Mouse (Mus musculus) forebrain, embryonic 16.5 days (tissue): ENCODE measurements around the gene Cnot9. TPM values are rescaled to one million over a fixed set of nuclear protein-coding genes. Genes with fewer than 3 reads are reported as not detected.

ENCODE experiments used
- ATAC-seq: fragments of 200-750 bp; cut with Nextera tagmentation; 2 replicates; pipeline ENCODE4 v1.8.0; 2017; ENCODE audit warnings: mild to moderate bottlenecking, moderate library complexity
- H3K27ac ChIP-seq: fragments of 300-500 bp; sonication (generic); 2 replicates; pipeline ENCODE4 v1.5.1; 2014; ENCODE audit warnings: low read length, control low read depth
- H3K27me3 ChIP-seq: fragments of 300-500 bp; sonication (generic); replicated peaks from 2 replicates; pipeline ENCODE4 v1.6.1; 2014; ENCODE audit warnings: low read length; ENCODE audit not compliant: control insufficient read depth, insufficient read depth
- H3K36me3 ChIP-seq: fragments of 300-500 bp; sonication (generic); 2 replicates; pipeline ENCODE4 v1.6.1; 2014; ENCODE audit not compliant: control insufficient read depth, insufficient read depth
- H3K4me1 ChIP-seq: fragments of 300-500 bp; sonication (generic); replicated peaks from 2 replicates; pipeline ENCODE4 v1.6.1; 2014; ENCODE audit warnings: low read length; ENCODE audit not compliant: control insufficient read depth, insufficient read depth
- H3K4me2 ChIP-seq: fragments of 300-500 bp; sonication (generic); 2 replicates; pipeline ENCODE4 v1.6.1; 2014; ENCODE audit warnings: mild to moderate bottlenecking, low read length, control low read depth
- H3K4me3 ChIP-seq: fragments of 300-500 bp; sonication (generic); replicated peaks from 2 replicates; pipeline ENCODE4 v1.5.1; 2014; ENCODE audit warnings: mild to moderate bottlenecking, low read length, control low read depth
- H3K9ac ChIP-seq: fragments of 300-500 bp; sonication (generic); replicated peaks from 2 replicates; pipeline ENCODE4 v1.6.1; 2014; ENCODE audit warnings: low read depth, low read length, control low read depth
- H3K9me3 ChIP-seq: fragments of 300-500 bp; sonication (generic); 2 replicates; pipeline ENCODE4 v1.6.1; 2016; ENCODE audit warnings: low read length; ENCODE audit not compliant: control insufficient read depth
- WGBS: fragments of 180-500 bp; shearing (Covaris S2); extraction: QIAGEN DNeasy Blood & Tissue Kit; methylation state at CpG from one replicate; pipeline ENCODE4 v1.1.7; 2014; 5-methylcytosine and 5-hydroxymethylcytosine counted together
- polyA plus RNA-seq: library from polyadenylated mRNA; unstranded; fragments of >200 nt; fragmentation: Nextera tagmentation; extraction: Ambion mirVana; gene quantifications from 2 replicates; pipeline ENCODE4 v1.2.1, GENCODE M21; 2015

The Cnot9 gene
- polyA plus RNA-seq, 1 experiment from 2014 or later, result 54.6 TPM

DNA sequence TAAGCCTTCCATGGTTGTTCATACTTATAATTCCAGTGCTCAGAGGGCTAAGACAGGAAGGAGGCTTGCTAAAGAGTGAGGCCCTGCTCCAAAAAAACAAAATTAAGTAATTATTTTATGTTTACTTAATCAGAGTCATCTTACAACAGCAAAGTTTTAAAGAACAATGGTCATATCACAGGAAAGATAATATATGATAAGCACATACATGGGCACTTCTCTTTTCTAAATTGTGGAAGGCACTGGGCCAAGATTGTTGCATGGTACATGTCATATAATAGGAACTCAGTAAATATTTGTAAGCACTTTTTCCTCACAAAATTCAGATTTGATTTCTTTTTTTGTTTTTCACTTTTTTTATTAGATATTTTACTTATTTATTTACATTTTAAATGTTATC lies 14.0 kb downstream of the Cnot9 start:
- Histone ChIP-seq H3K27me3 (no peaks in the 10 kb centered on the region), H3K4me1 (no peaks in the 10 kb centered on the region), H3K4me2 (no peak overlapping the region), H3K36me3 (peaks cover 17% of the 10 kb centered on the region), H3K9ac (no peak overlapping the region), H3K4me3 (no peak overlapping the region), H3K27ac (no peak overlapping the region), H3K9me3 (no peaks in the 10 kb centered on the region)
- no peak for ATAC-seq

DNA sequence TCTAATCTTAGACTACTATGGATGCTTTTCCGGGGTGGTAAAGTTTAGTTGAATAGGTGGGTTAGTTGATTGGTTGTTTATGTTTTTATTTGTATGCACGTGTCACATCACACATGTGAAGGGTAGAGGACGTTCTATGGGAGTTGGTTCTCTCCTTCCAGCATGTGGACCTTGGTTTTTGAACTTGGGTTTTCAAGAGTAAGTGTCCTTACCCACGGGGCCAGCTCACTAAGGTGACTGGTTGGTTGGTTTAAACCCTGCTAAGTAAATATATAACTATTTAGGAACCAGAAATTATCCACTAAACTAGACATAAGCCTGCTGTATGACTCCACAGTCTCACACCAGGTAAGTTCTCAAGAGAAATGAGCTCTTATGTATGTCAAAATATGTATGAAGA lies 18.9 kb downstream of the Cnot9 start:
- no peak for ATAC-seq
- Histone ChIP-seq H3K4me1 (no peaks in the 10 kb centered on the region), H3K9ac (no peak overlapping the region), H3K27ac (no peak overlapping the region), H3K9me3 (no peaks in the 10 kb centered on the region), H3K4me3 (no peak overlapping the region), H3K27me3 (no peaks in the 10 kb centered on the region), H3K4me2 (no peak overlapping the region), H3K36me3 (peaks cover 47% of the 10 kb centered on the region)
- WGBS, result 88% methylated on average over 4 of the region's 4 CpGs

DNA sequence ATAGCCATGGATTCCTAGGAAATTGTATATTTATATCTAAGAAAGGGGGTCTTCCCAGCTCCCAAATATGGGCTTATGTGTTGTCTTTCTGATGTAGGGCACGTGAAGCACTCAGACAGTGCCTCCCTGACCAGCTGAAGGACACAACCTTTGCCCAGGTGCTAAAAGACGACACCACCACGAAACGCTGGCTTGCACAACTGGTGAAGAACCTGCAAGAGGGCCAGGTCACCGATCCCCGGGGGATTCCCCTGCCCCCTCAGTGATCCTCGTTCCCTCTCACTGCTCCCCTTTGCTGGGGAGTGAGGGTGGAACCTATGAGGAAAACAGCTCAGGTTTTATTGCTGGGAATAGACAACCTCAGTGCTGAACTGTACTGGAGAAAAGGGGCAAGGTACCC lies 22.7 kb downstream of the Cnot9 start:
- Histone ChIP-seq H3K27me3 (no peaks in the 10 kb centered on the region), H3K36me3 (peaks cover 60% of the 10 kb centered on the region), H3K9ac (no peak overlapping the region), H3K4me1 (no peaks in the 10 kb centered on the region), H3K4me3 (no peak overlapping the region), H3K4me2 (no peak overlapping the region), H3K9me3 (no peaks in the 10 kb centered on the region), H3K27ac (no peak overlapping the region)
- 95% methylated on average over 7 of the region's 7 CpGs for WGBS
- ATAC-seq, result no peak

DNA sequence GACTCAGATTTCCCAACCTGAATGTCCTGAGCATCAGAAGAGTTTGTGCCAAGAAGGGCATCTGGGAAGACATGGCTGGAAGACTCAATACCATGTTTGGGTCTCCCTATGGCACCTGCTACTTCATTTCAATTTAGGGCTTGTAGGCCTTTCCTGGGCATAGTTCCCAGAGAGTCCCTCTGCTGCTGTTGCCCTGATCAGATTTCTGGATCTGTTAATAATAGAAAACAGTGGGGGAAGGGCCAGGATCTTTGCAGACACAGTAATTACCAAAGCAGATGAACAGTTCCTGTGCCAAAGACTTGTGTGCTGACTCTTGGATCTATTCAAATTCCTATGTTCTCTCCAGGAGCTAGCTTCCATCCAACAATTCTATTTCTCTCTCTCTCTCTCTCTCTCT lies 32.8 kb downstream of the Cnot9 start:
- ATAC-seq, result peak; percentile 49
- Histone ChIP-seq H3K36me3 (no peaks in the 10 kb centered on the region), H3K27ac (no peak overlapping the region), H3K4me3 (no peak overlapping the region), H3K9me3 (no peaks in the 10 kb centered on the region), H3K4me2 (no peak overlapping the region), H3K4me1 (peaks cover 15% of the 10 kb centered on the region), H3K9ac (no peak overlapping the region), H3K27me3 (no peaks in the 10 kb centered on the region)

DNA sequence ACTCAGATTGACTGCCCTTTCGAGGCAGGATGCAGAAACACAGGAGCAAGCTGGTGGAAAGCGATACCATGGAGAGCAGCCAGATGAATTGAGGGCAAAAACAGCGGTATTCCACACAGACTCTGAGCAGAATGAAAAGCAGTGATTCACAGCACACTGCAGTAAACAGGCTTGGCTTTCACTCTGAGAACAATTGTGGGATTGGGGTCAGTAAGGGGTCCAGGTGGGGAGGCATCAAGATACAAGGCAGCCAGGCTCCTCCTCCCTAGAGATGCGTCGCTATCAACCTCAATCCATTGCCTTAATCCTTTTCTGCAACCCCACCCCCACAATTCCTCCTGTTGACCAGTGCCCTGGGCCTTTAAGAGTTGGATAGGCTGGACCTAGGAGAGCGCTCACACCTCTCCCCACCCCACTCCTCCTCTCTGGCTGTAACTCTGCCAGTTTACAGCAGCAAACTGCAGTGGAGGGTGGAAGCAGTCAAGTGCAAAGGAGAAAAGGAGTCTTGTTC lies 36.6 kb downstream of the Cnot9 start, which contains the start of gene Plcd4:
Gene Plcd4, plus strand, starts transcription at position 438 of the 511 bp plus-strand sequence.
- no peaks in the 10 kb centered on the region for H3K36me3 ChIP-seq
- H3K4me1 ChIP-seq, result peaks cover 15% of the 10 kb centered on the region
- H3K27me3 ChIP-seq, result no peaks in the 10 kb centered on the region
- H3K9ac ChIP-seq, result peak within 1 kb of the TSS; percentile 36; the same call in 1 of the 2 replicates
- H3K4me3 ChIP-seq, result peak within 1 kb of the TSS; percentile 20
- peak; percentile 83 for ATAC-seq
- peak within 1 kb of the TSS; percentile 42 for H3K4me2 ChIP-seq
- 2% methylated on average over 6 of the region's 6 CpGs for WGBS
- no peaks in the 10 kb centered on the region for H3K9me3 ChIP-seq
- H3K27ac ChIP-seq, result peak within 1 kb of the TSS; percentile 24; the same call in 1 of the 2 replicates

DNA sequence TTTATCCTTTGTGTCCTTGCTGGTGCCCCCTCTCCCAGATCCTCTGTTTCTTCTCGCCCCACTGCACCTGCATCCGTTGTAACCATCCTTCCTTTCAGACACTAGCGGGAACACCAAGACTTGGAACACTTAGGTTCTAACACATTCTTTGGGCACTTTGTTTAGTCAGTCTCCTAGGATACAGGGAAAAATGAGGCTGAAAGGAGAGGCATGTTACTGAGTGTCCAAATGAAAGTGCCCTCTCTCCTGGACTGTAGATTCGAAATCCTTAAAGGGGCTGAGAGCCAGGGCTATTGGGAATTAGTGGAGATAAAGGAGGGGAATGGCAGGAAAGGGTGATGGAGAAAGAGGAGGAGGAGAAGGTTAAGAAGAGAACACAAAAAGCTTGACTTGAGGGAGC lies 38.3 kb downstream of the Cnot9 start, which contains the start of gene Usp37:
Gene Usp37, minus strand, starts transcription at position 101 of the 400 bp plus-strand sequence.
- H3K9ac ChIP-seq, result no peak within 1 kb of the TSS
- ATAC-seq, result no peak
- peaks cover 11% of the 10 kb centered on the region for H3K4me1 ChIP-seq
- no peaks in the 10 kb centered on the region for H3K9me3 ChIP-seq
- no peak within 1 kb of the TSS for H3K27ac ChIP-seq
- no peak within 1 kb of the TSS; the same call in 1 of the 2 replicates for H3K4me2 ChIP-seq
- H3K27me3 ChIP-seq, result no peaks in the 10 kb centered on the region
- H3K36me3 ChIP-seq, result no peaks in the 10 kb centered on the region
- 23% methylated on average over 4 of the region's 4 CpGs for WGBS
- H3K4me3 ChIP-seq, result no peak within 1 kb of the TSS

DNA sequence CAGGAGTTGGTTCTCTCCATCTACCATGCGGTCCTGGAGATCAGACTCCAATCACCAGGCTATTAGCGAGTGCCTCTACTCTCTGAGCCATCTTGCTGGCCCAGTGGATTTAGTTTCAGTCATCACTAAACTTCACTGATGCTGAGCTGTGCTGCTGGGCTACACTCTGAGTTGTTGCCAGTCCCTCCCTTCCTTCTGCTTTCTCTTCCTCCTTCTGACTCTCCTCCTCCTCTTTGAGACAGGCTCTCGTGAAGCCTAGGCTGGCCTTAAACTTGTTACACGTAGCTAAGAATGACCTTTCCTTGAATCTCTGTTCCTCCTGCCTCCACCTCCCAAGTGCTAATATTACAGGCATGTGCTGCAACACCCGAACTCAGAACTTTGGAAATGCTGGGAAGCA lies 53.2 kb downstream of the Cnot9 start:
- Histone ChIP-seq H3K27me3 (no peaks in the 10 kb centered on the region), H3K4me3 (no peak overlapping the region), H3K4me2 (no peak overlapping the region), H3K9ac (no peak overlapping the region), H3K36me3 (no peaks in the 10 kb centered on the region; the same call in 1 of the 2 replicates), H3K9me3 (no peaks in the 10 kb centered on the region), H3K4me1 (no peaks in the 10 kb centered on the region), H3K27ac (no peak overlapping the region)
- WGBS, result 92% methylated on average over 5 of the region's 5 CpGs
- no peak for ATAC-seq

DNA sequence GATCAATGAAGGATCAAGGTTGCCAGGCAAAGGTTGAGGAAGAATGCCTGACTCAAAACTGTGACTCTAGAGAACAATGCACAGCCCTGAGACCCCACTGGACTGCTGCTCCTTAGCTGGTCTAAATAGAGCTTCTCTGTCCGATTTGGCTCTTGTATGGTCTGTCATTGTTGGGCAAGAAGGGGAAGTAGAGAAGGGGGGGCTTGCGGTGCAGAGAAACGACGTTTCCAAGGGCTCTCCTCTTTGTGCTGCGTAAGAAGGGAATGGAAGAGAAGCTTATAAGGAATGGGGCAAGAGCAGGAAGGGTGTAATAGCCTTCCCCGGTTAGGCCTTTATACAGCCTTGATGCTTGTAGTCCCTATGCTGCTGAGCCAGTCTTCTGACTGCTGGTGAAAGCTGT lies 60.0 kb downstream of the Cnot9 start:
- no peak overlapping the region for H3K4me2 ChIP-seq
- WGBS, result 80% methylated on average over 6 of the region's 6 CpGs
- H3K9me3 ChIP-seq, result no peaks in the 10 kb centered on the region
- H3K27ac ChIP-seq, result no peak overlapping the region
- H3K36me3 ChIP-seq, result peaks cover 33% of the 10 kb centered on the region
- no peak for ATAC-seq
- H3K27me3 ChIP-seq, result no peaks in the 10 kb centered on the region
- H3K4me1 ChIP-seq, result no peaks in the 10 kb centered on the region
- H3K9ac ChIP-seq, result no peak overlapping the region
- no peak overlapping the region for H3K4me3 ChIP-seq

DNA sequence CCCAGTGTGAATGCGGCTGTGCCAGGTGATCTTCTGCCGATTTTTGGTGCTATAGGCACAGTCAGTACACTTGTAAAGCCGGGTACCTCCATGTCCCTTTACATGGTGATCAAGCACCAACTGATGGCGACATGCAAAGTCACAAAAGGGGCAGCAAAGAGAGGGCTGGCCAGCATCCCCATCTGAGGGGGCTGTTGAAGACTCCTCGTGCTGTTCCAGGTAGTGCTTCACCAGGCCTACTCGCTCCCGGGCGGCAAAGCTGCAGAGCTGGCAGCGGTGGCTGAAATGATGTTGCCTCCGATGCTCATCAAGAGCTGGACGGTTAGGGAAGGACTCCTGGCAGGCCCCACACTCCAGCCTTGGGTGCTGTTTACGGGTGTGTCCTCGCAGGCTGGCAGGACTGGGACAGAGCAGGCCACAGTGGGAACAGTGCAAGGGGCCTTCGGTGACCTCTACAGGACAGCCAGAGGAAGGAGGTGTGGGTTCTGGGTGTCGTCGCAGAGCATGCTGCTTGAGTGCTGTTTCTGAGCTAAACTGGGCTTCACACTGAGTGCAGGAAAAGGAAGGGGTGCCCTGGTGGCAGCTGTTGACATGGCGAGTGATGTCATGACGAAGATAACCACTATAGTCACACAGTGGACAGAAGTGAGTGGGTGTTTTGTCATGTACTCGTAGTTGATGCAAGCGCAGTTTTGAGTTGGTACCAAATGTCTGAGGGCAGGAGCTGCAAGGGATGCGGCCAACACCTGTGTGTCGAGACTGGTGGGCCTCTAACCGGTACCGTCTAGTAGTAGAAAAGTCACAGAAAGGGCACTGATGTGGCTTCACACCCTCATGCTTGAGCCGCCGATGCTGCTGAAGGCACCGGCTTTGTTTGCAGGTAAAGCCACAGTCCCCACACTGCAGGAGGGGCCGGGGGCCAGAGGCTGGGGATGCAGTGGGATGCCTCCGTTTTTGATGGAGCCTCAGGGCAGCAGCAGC lies 64.2 kb downstream of the Cnot9 start:
- no peak overlapping the region for H3K4me2 ChIP-seq
- H3K4me1 ChIP-seq, result no peaks in the 10 kb centered on the region
- no peak for ATAC-seq
- H3K27ac ChIP-seq, result no peak overlapping the region
- H3K9me3 ChIP-seq, result no peaks in the 10 kb centered on the region
- 91% methylated on average over 29 of the region's 29 CpGs for whole genome bisulfite sequencing
- H3K27me3 ChIP-seq, result no peaks in the 10 kb centered on the region
- peaks cover 48% of the 10 kb centered on the region for H3K36me3 ChIP-seq
- no peak overlapping the region for H3K9ac ChIP-seq
- H3K4me3 ChIP-seq, result no peak overlapping the region
